Mouse (Mus musculus) Muller cell, postnatal 12 days (primary cell): ENCODE measurements around the gene Ifih1.

Experiments
- DNase-seq: peaks from one replicate; pipeline ENCODE4 v3.0.0-alpha.2; 2015; ENCODE audit errors: inconsistent ontology term

Gene Ifih1

GRCm38 (mm10) chr2:62639869-62640268 lies 6.2 kb downstream of the Ifih1 start:
- DNase-seq = no peak

- DNase-seq = peak; percentile 45
Measured at GRCm38 (mm10) chr2:62630446-62630845, 15.6 kb downstream of the Ifih1 start.

GRCm38 (mm10) chr2:62628356-62628755 lies 17.7 kb downstream of the Ifih1 start:
- DNase-seq = no peak

- DNase-seq = no peak
Measured at GRCm38 (mm10) chr2:62627728-62628127, 18.3 kb downstream of the Ifih1 start.

GRCm38 (mm10) chr2:62623024-62623441 lies 23.0 kb downstream of the Ifih1 start:
- DNase-seq = no peak

- no peak for DNase-seq
Measured at GRCm38 (mm10) chr2:62619679-62620078, 26.4 kb downstream of the Ifih1 start.

GRCm38 (mm10) chr2:62618934-62619341 lies 27.1 kb downstream of the Ifih1 start:
- DNase-seq = no peak

- DNase-seq = no peak
Measured at GRCm38 (mm10) chr2:62613133-62613532, 32.9 kb downstream of the Ifih1 start.

GRCm38 (mm10) chr2:62606205-62606604 lies 39.9 kb downstream of the Ifih1 start:
- DNase-seq = no peak

- DNase-seq = peak; percentile 20
Measured at GRCm38 (mm10) chr2:62603530-62603929, 42.5 kb downstream of the Ifih1 start.

GRCm38 (mm10) chr2:62596586-62596985 lies 49.5 kb downstream of the Ifih1 start:
- DNase-seq = no peak

- DNase-seq = peak; percentile 66
Measured at GRCm38 (mm10) chr2:62594491-62594890, 51.6 kb downstream of the Ifih1 start.

GRCm38 (mm10) chr2:62591555-62591954 lies 54.5 kb downstream of the Ifih1 start:
- DNase-seq = no peak

GRCm38 (mm10) chr2:62589333-62589732 lies 56.7 kb downstream of the Ifih1 start:
- DNase-seq = no peak

GRCm38 (mm10) chr2:62585769-62586168 lies 60.3 kb downstream of the Ifih1 start:
- no peak for DNase-seq

GRCm38 (mm10) chr2:62574962-62575361 lies 71.1 kb downstream of the Ifih1 start:
- DNase-seq = peak; percentile 45

- no peak for DNase-seq
Measured at GRCm38 (mm10) chr2:62574250-62574649, 71.8 kb downstream of the Ifih1 start.

GRCm38 (mm10) chr2:62573753-62574159 lies 72.3 kb downstream of the Ifih1 start, which contains the start of gene Fap:
Gene Fap, minus strand, starts transcription at chr2:62574075.
- DNase-seq = no peak

- no peak for DNase-seq
Measured at GRCm38 (mm10) chr2:62573099-62573752, 72.8 kb downstream of the Ifih1 start.

GRCm38 (mm10) chr2:62564687-62565086 lies 81.4 kb downstream of the Ifih1 start:
- DNase-seq = no peak

- peak; percentile 82 for DNase-seq
Measured at GRCm38 (mm10) chr2:62562661-62563485, 83.2 kb downstream of the Ifih1 start.

GRCm38 (mm10) chr2:62557417-62557816 lies 88.6 kb downstream of the Ifih1 start:
- DNase-seq = no peak

GRCm38 (mm10) chr2:62556349-62556748 lies 89.7 kb downstream of the Ifih1 start:
- no peak for DNase-seq
